Mouse (Mus musculus): ENCODE data around the gene Cap2. TPM values are rescaled to one million over a fixed set of nuclear protein-coding genes. Genes with fewer than 3 reads are reported as not detected.

Gene Cap2
- total and polyA plus RNA-seq, 3 experiments: 115 to 147 (median 135) TPM

DNA sequence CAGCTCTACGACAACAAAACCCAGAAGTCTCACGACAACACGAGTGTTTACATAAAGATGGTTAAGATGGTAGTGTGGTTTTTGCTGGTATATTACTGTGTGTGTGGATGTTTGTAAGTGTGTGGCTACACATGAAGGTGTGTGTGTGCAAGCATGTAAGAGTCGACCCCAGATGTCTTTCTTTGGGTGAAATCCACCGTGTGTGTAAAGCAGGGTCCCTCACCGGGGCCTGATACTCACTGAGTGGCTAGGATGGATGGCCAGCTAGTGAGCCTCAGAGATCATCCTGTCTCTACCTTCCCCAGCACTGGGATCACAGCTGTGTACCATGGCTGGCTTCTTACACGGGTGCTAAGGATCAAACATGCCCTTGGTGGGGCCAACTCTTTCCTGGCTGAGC is 30.6 kb downstream of the Cap2 start:
- H3K4me1 ChIP-seq (ENCODE audit: control insufficient read depth, insufficient read depth, low read length): peaks cover 2% of the 10 kb centered on the region; the same call in 1 of the 2 replicates
- peaks cover 2% of the 10 kb centered on the region; the same call in 1 of the 2 replicates for H3K36me3 ChIP-seq (ENCODE audit: control insufficient read depth, insufficient read depth, low read length)
- TF ChIP-seq EP300 (IDR thresholded peaks at IDR 0.05; ENCODE audit: insufficient read depth, low read depth, low read length) (no peak), POLR2A (IDR thresholded peaks at IDR 0.05; ENCODE audit: insufficient read depth, low read depth, low read length) (no peak), CTCF (IDR thresholded peaks at IDR 0.05) (no peak)
- H3K79me2 ChIP-seq (replicated peaks; ENCODE audit: control insufficient read depth, insufficient read depth, low read length): no peaks in the 10 kb centered on the region
- 86% methylated on average over 7 of the region's 7 CpGs for WGBS
- H3K9ac ChIP-seq (ENCODE audit: low read depth, low read length): no peak overlapping the region
- no peak overlapping the region for H3K27ac ChIP-seq
- H3K27me3 ChIP-seq (ENCODE audit: control insufficient read depth, insufficient read depth, low read length): no peaks in the 10 kb centered on the region
- intact Hi-C loops (cut with DNase I): no loop called here
- DNase-seq: no peak
- H3K4me3 ChIP-seq: no peak overlapping the region

- Histone ChIP-seq H3K79me2 (replicated peaks; ENCODE audit: control insufficient read depth, insufficient read depth, low read length) (no peaks in the 10 kb centered on the region), H3K4me3 (no peak overlapping the region), H3K27ac (peak overlapping the region; percentile 64), H3K4me1 (ENCODE audit: control insufficient read depth, insufficient read depth, low read length) (peaks cover 2% of the 10 kb centered on the region; the same call in 1 of the 2 replicates), H3K27me3 (ENCODE audit: control insufficient read depth, insufficient read depth, low read length) (no peaks in the 10 kb centered on the region), H3K36me3 (ENCODE audit: control insufficient read depth, insufficient read depth, low read length) (peaks cover 2% of the 10 kb centered on the region; the same call in 1 of the 2 replicates), H3K9ac (ENCODE audit: low read depth, low read length) (no peak overlapping the region)
- no peak for DNase-seq
- intact Hi-C loops (cut with DNase I): no loop called here
- TF ChIP-seq CTCF (IDR thresholded peaks at IDR 0.05): no peak
- no peak for TF ChIP-seq EP300 (IDR thresholded peaks at IDR 0.05; ENCODE audit: insufficient read depth, low read depth, low read length)
- no peak for TF ChIP-seq POLR2A (IDR thresholded peaks at IDR 0.05; ENCODE audit: insufficient read depth, low read depth, low read length)
- WGBS: 56% methylated on average over 10 of the region's 10 CpGs
Observed at GRCm38 (mm10) chr13:46533342-46534129, 31.9 kb downstream of the Cap2 start.

- no peak for DNase-seq
- WGBS: 53% methylated on average over 11 of the region's 11 CpGs
- TF ChIP-seq CTCF (IDR thresholded peaks at IDR 0.05) (no peak), EP300 (IDR thresholded peaks at IDR 0.05; ENCODE audit: insufficient read depth, low read depth, low read length) (no peak), POLR2A (IDR thresholded peaks at IDR 0.05; ENCODE audit: insufficient read depth, low read depth, low read length) (no peak)
- intact Hi-C loops (cut with DNase I): no loop called here
- Histone ChIP-seq H3K36me3 (ENCODE audit: control insufficient read depth, insufficient read depth, low read length) (peaks cover 2% of the 10 kb centered on the region; the same call in 1 of the 2 replicates), H3K4me3 (no peak overlapping the region), H3K79me2 (replicated peaks; ENCODE audit: control insufficient read depth, insufficient read depth, low read length) (no peaks in the 10 kb centered on the region), H3K4me1 (ENCODE audit: control insufficient read depth, insufficient read depth, low read length) (peaks cover 2% of the 10 kb centered on the region; the same call in 1 of the 2 replicates), H3K27me3 (ENCODE audit: control insufficient read depth, insufficient read depth, low read length) (no peaks in the 10 kb centered on the region), H3K27ac (peak overlapping the region; percentile 64), H3K9ac (ENCODE audit: low read depth, low read length) (peak overlapping the region; percentile 32; the same call in 1 of the 2 replicates)
Observed at GRCm38 (mm10) chr13:46534171-46534968, 32.7 kb downstream of the Cap2 start.

DNA sequence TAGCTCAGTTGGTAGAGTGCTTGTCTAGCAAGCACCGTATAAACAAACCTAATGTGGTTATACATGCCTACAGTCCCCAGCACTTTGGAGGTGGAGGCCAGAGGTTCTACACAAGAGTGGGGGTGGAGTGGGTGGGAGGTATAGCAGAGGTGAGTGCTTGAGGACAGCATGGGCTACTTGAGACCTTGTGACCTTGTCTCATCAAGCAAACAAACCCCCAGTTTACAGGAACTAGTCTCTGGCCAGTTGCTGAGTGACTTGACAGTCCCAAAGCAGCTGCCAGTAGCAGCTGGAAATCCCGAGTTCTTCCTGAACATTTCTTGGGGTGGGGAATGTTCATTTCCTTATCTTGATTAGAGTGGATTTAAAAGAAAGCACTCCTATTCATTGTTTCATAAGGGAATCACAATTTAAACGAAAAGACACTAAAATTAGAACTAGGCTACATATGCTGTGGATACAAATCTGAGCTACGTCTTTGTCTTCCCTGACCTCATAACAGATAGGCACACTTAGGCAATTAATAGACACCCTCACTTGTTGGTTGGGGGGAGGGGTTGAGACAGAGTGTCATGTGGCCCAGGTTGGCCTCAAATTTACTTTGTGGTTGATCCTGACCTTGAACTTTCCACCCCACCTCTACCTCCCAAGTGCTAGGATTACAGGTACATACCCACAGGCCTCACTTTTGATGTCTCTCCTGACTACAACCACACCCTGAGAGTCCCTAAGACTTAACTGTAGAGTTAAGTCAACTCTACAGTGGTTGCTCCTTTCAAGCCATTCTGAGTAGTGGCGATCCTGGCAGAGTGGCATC is 33.5 kb downstream of the Cap2 start:
- H3K79me2 ChIP-seq (replicated peaks; ENCODE audit: control insufficient read depth, insufficient read depth, low read length): no peaks in the 10 kb centered on the region
- TF ChIP-seq POLR2A (IDR thresholded peaks at IDR 0.05; ENCODE audit: insufficient read depth, low read depth, low read length) (no peak), EP300 (IDR thresholded peaks at IDR 0.05; ENCODE audit: insufficient read depth, low read depth, low read length) (no peak), CTCF (IDR thresholded peaks at IDR 0.05) (no peak)
- no peaks in the 10 kb centered on the region for H3K27me3 ChIP-seq (ENCODE audit: control insufficient read depth, insufficient read depth, low read length)
- H3K36me3 ChIP-seq (ENCODE audit: control insufficient read depth, insufficient read depth, low read length): peaks cover 2% of the 10 kb centered on the region; the same call in 1 of the 2 replicates
- DNase-seq: no peak
- no peak overlapping the region for H3K9ac ChIP-seq (ENCODE audit: low read depth, low read length)
- WGBS: 51% methylated on average over 5 of the region's 5 CpGs
- intact Hi-C loops (cut with DNase I): no loop called here
- no peak overlapping the region for H3K4me3 ChIP-seq
- H3K27ac ChIP-seq: peak overlapping the region; percentile 64; the same call in 1 of the 2 replicates
- peaks cover 2% of the 10 kb centered on the region; the same call in 1 of the 2 replicates for H3K4me1 ChIP-seq (ENCODE audit: control insufficient read depth, insufficient read depth, low read length)

GRCm38 (mm10) chr13:46539284-46539683 is 37.6 kb downstream of the Cap2 start:
- H3K4me3 ChIP-seq: no peak overlapping the region
- H3K9ac ChIP-seq (ENCODE audit: low read depth, low read length): no peak overlapping the region
- 89% methylated on average over 7 of the region's 7 CpGs for WGBS
- no peaks in the 10 kb centered on the region for H3K27me3 ChIP-seq (ENCODE audit: control insufficient read depth, insufficient read depth, low read length)
- peaks cover 2% of the 10 kb centered on the region; the same call in 1 of the 2 replicates for H3K4me1 ChIP-seq (ENCODE audit: control insufficient read depth, insufficient read depth, low read length)
- H3K27ac ChIP-seq: no peak overlapping the region
- no peaks in the 10 kb centered on the region for H3K79me2 ChIP-seq (replicated peaks; ENCODE audit: control insufficient read depth, insufficient read depth, low read length)
- TF ChIP-seq CTCF (IDR thresholded peaks at IDR 0.05) (no peak), EP300 (IDR thresholded peaks at IDR 0.05; ENCODE audit: insufficient read depth, low read depth, low read length) (no peak), POLR2A (IDR thresholded peaks at IDR 0.05; ENCODE audit: insufficient read depth, low read depth, low read length) (no peak)
- intact Hi-C loops (cut with DNase I): no loop called here
- DNase-seq: no peak
- H3K36me3 ChIP-seq (ENCODE audit: control insufficient read depth, insufficient read depth, low read length): peaks cover 5% of the 10 kb centered on the region; the same call in 1 of the 2 replicates

Measured in heart, adult 2 months (tissue).